Mouse (Mus musculus) liver, postnatal 0 days (tissue): ENCODE results near the gene Shroom3.

Experiments used
- CTCF ChIP-seq: sonication (generic); IDR thresholded peaks from 2 replicates; pipeline ENCODE4 v1.5.1; 2016; ENCODE audit warnings: antibody characterized with exemption, low read depth
- EP300 ChIP-seq: IDR thresholded peaks from 2 replicates; pipeline ENCODE4 v1.6.1; 2016; ENCODE audit warnings: antibody characterized with exemption, low read depth, mild to moderate bottlenecking

DNA sequence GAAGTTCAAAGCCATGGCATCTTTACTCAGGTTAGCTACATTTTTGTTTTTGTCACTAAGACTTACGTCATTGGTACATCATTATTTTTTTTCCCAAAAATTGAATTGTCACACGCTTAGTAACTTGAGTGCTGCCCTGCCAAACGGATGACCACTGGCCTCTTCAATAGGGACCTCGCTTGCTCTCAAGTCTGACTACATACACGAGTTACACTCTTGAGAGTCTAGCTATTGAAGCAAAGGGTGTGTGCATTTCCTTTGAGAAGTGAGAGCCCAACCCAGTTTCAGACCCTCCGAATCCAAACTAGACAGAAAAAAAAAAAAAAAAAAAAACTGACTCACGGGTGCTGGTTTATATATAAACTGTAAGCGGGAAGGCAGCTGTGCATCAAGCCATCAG is 286.2 kb downstream of the Shroom3 start:
- no peak for TF ChIP-seq CTCF
- TF ChIP-seq EP300: no peak
